Mouse (Mus musculus) olfactory bulb, adult 2 months (tissue): Measurements from ENCODE around the gene Wipf2.
"Not testable (repeated sequence)": the region's sequence is repeated elsewhere in the genome, so short reads cannot be mapped to it uniquely, and the experiment has no call there.

Experiments used
- CTCF ChIP-seq: fragments of 200-500 bp; IDR thresholded peaks from 2 replicates; pipeline ENCODE4 v1.5.1; 2012; ENCODE audit warnings: low read depth, mild to moderate bottlenecking, low read length, moderate library complexity; ENCODE audit not compliant: insufficient read depth
- POLR2A ChIP-seq: fragments of 200-500 bp; IDR thresholded peaks from 2 replicates; pipeline ENCODE4 v1.6.1; 2012; ENCODE audit warnings: mild to moderate bottlenecking, low read depth, low read length, moderate library complexity; ENCODE audit not compliant: insufficient read depth

DNA sequence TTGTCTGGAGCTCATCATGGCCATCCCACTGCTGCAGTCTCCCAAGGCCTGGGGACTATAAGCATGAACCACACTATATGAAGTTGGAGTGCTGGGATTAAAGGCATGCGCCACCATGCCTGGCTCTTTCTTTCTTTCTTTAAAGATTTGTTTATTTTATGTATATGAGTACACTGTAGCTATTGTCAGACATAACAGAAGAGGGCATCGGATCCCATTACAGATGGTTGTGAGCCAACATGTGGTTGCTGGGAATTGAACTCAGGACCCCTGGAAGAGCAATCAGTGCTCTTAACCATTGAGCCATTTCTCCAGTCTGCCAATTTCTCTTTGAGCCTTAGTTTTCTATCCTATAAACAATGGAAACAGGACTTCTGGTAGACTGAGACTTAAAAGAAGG lies 70.4 kb downstream of the Wipf2 start:
- not testable (repeated sequence) for TF ChIP-seq CTCF, POLR2A
